Mouse (Mus musculus): ENCODE measurements around the gene Pxk. TPM values are rescaled to one million over a fixed set of nuclear protein-coding genes. Genes with fewer than 3 reads are reported as not detected.

Pxk gene
- polyA plus RNA-seq (2014; fragmentation: Nextera tagmentation; extraction: Ambion mirVana) = 33.9 and 39.4 TPM in 2 replicates

- Histone ChIP-seq H3K36me3 (ENCODE audit: control insufficient read depth, insufficient read depth, low read length) (no peaks in the 10 kb centered on the region), H3K4me1 (replicated peaks; ENCODE audit: control insufficient read depth, insufficient read depth, low read length) (peaks cover 24% of the 10 kb centered on the region), H3K4me2 (ENCODE audit: low read length) (peak within 1 kb of the TSS; percentile 74), H3K9ac (ENCODE audit: low read length) (peak within 1 kb of the TSS; percentile 62), H3K27me3 (replicated peaks; ENCODE audit: control insufficient read depth, insufficient read depth, low read length) (no peaks in the 10 kb centered on the region), H3K4me3 (ENCODE audit: low read depth, low read length) (peak within 1 kb of the TSS; percentile 84), H3K27ac (ENCODE audit: low read depth) (no peak within 1 kb of the TSS), H3K9me3 (ENCODE audit: control insufficient read depth, low read length) (no peaks in the 10 kb centered on the region)
- ATAC-seq (replicated peaks; ENCODE audit: low FRiP score, low TSS enrichment, low read depth) (peak; percentile 91), DNase-seq (ENCODE audit: low spot score) (peak; percentile 92)
- WGBS = under 1% methylated on average over 78 of the region's 89 CpGs
Observed at GRCm38 (mm10) chr14:8097978-8098686, at the start of gene Pxk. Gene Pxk (plus strand): TSS chr14:8098211.

- WGBS = 88% methylated on average over 10 of the region's 10 CpGs
- H3K27ac ChIP-seq (ENCODE audit: low read depth) = no peak overlapping the region
- no peak overlapping the region for H3K4me2 ChIP-seq (ENCODE audit: low read length)
- no peaks in the 10 kb centered on the region for H3K9me3 ChIP-seq (ENCODE audit: control insufficient read depth, low read length)
- no peak overlapping the region for H3K9ac ChIP-seq (ENCODE audit: low read length)
- no peak overlapping the region for H3K4me3 ChIP-seq (ENCODE audit: low read depth, low read length)
- no peaks in the 10 kb centered on the region for H3K27me3 ChIP-seq (replicated peaks; ENCODE audit: control insufficient read depth, insufficient read depth, low read length)
- DNase-seq (ENCODE audit: low spot score) (no peak), ATAC-seq (replicated peaks; ENCODE audit: low FRiP score, low TSS enrichment, low read depth) (no peak)
- H3K36me3 ChIP-seq (ENCODE audit: control insufficient read depth, insufficient read depth, low read length) = peaks cover 17% of the 10 kb centered on the region
- H3K4me1 ChIP-seq (replicated peaks; ENCODE audit: control insufficient read depth, insufficient read depth, low read length) = no peaks in the 10 kb centered on the region
Observed at GRCm38 (mm10) chr14:8049334-8049733, 48.7 kb upstream of the Pxk start.

GRCm38 (mm10) chr14:8051869-8052268 is 46.1 kb upstream of the Pxk start:
- H3K4me2 ChIP-seq (ENCODE audit: low read length) = no peak overlapping the region
- peaks cover 13% of the 10 kb centered on the region for H3K36me3 ChIP-seq (ENCODE audit: control insufficient read depth, insufficient read depth, low read length)
- no peaks in the 10 kb centered on the region for H3K27me3 ChIP-seq (replicated peaks; ENCODE audit: control insufficient read depth, insufficient read depth, low read length)
- H3K9ac ChIP-seq (ENCODE audit: low read length) = no peak overlapping the region
- 94% methylated on average over 2 of the region's 2 CpGs for WGBS
- H3K9me3 ChIP-seq (ENCODE audit: control insufficient read depth, low read length) = no peaks in the 10 kb centered on the region
- H3K4me1 ChIP-seq (replicated peaks; ENCODE audit: control insufficient read depth, insufficient read depth, low read length) = no peaks in the 10 kb centered on the region
- H3K27ac ChIP-seq (ENCODE audit: low read depth) = no peak overlapping the region
- no peak overlapping the region for H3K4me3 ChIP-seq (ENCODE audit: low read depth, low read length)
- DNase-seq (ENCODE audit: low spot score) (no peak), ATAC-seq (replicated peaks; ENCODE audit: low FRiP score, low TSS enrichment, low read depth) (no peak)

- Histone ChIP-seq H3K36me3 (ENCODE audit: control insufficient read depth, insufficient read depth, low read length) (peaks cover 9% of the 10 kb centered on the region), H3K9ac (ENCODE audit: low read length) (no peak overlapping the region), H3K4me2 (ENCODE audit: low read length) (no peak overlapping the region), H3K4me1 (replicated peaks; ENCODE audit: control insufficient read depth, insufficient read depth, low read length) (no peaks in the 10 kb centered on the region), H3K27ac (ENCODE audit: low read depth) (no peak overlapping the region), H3K27me3 (replicated peaks; ENCODE audit: control insufficient read depth, insufficient read depth, low read length) (no peaks in the 10 kb centered on the region), H3K4me3 (ENCODE audit: low read depth, low read length) (no peak overlapping the region), H3K9me3 (ENCODE audit: control insufficient read depth, low read length) (no peaks in the 10 kb centered on the region)
- DNase-seq (ENCODE audit: low spot score) (no peak), ATAC-seq (replicated peaks; ENCODE audit: low FRiP score, low TSS enrichment, low read depth) (no peak)
- WGBS = 96% methylated on average over 7 of the region's 7 CpGs
Observed at GRCm38 (mm10) chr14:8052661-8053060, 45.4 kb upstream of the Pxk start.

- Histone ChIP-seq H3K9me3 (ENCODE audit: control insufficient read depth, low read length) (no peaks in the 10 kb centered on the region), H3K27ac (ENCODE audit: low read depth) (no peak overlapping the region), H3K4me1 (replicated peaks; ENCODE audit: control insufficient read depth, insufficient read depth, low read length) (no peaks in the 10 kb centered on the region), H3K36me3 (ENCODE audit: control insufficient read depth, insufficient read depth, low read length) (peaks cover 9% of the 10 kb centered on the region), H3K9ac (ENCODE audit: low read length) (no peak overlapping the region), H3K4me2 (ENCODE audit: low read length) (no peak overlapping the region), H3K27me3 (replicated peaks; ENCODE audit: control insufficient read depth, insufficient read depth, low read length) (no peaks in the 10 kb centered on the region), H3K4me3 (ENCODE audit: low read depth, low read length) (no peak overlapping the region)
- ATAC-seq (replicated peaks; ENCODE audit: low FRiP score, low TSS enrichment, low read depth) (peak; percentile 60; the same call in 1 of the 2 replicates), DNase-seq (ENCODE audit: low spot score) (no peak)
- WGBS = 39% methylated on average over 17 of the region's 17 CpGs
Observed at GRCm38 (mm10) chr14:8054310-8055102, 43.5 kb upstream of the Pxk start.

GRCm38 (mm10) chr14:8056076-8056475 is 41.9 kb upstream of the Pxk start:
- ATAC-seq (replicated peaks; ENCODE audit: low FRiP score, low TSS enrichment, low read depth) = no peak
- no peak for DNase-seq (ENCODE audit: low spot score)
- Histone ChIP-seq H3K36me3 (ENCODE audit: control insufficient read depth, insufficient read depth, low read length) (no peaks in the 10 kb centered on the region), H3K27me3 (replicated peaks; ENCODE audit: control insufficient read depth, insufficient read depth, low read length) (no peaks in the 10 kb centered on the region), H3K4me2 (ENCODE audit: low read length) (no peak overlapping the region), H3K4me1 (replicated peaks; ENCODE audit: control insufficient read depth, insufficient read depth, low read length) (no peaks in the 10 kb centered on the region), H3K27ac (ENCODE audit: low read depth) (no peak overlapping the region), H3K4me3 (ENCODE audit: low read depth, low read length) (no peak overlapping the region), H3K9ac (ENCODE audit: low read length) (no peak overlapping the region), H3K9me3 (ENCODE audit: control insufficient read depth, low read length) (no peaks in the 10 kb centered on the region)
- WGBS = 89% methylated on average over 5 of the region's 5 CpGs

- Histone ChIP-seq H3K4me2 (ENCODE audit: low read length) (no peak overlapping the region), H3K36me3 (ENCODE audit: control insufficient read depth, insufficient read depth, low read length) (no peaks in the 10 kb centered on the region), H3K4me1 (replicated peaks; ENCODE audit: control insufficient read depth, insufficient read depth, low read length) (peaks cover 6% of the 10 kb centered on the region; the same call in 1 of the 2 replicates), H3K9ac (ENCODE audit: low read length) (no peak overlapping the region), H3K27ac (ENCODE audit: low read depth) (no peak overlapping the region), H3K4me3 (ENCODE audit: low read depth, low read length) (no peak overlapping the region), H3K9me3 (ENCODE audit: control insufficient read depth, low read length) (no peaks in the 10 kb centered on the region), H3K27me3 (replicated peaks; ENCODE audit: control insufficient read depth, insufficient read depth, low read length) (no peaks in the 10 kb centered on the region)
- 92% methylated on average over 7 of the region's 7 CpGs for WGBS
- DNase-seq (ENCODE audit: low spot score) (no peak), ATAC-seq (replicated peaks; ENCODE audit: low FRiP score, low TSS enrichment, low read depth) (no peak)
Observed at GRCm38 (mm10) chr14:8059938-8060337, 38.1 kb upstream of the Pxk start.

- 28% methylated on average over 3 of the region's 3 CpGs for WGBS
- no peaks in the 10 kb centered on the region for H3K36me3 ChIP-seq (ENCODE audit: control insufficient read depth, insufficient read depth, low read length)
- no peak overlapping the region for H3K4me2 ChIP-seq (ENCODE audit: low read length)
- H3K27me3 ChIP-seq (replicated peaks; ENCODE audit: control insufficient read depth, insufficient read depth, low read length) = no peaks in the 10 kb centered on the region
- no peak overlapping the region for H3K4me3 ChIP-seq (ENCODE audit: low read depth, low read length)
- H3K9ac ChIP-seq (ENCODE audit: low read length) = no peak overlapping the region
- no peak for DNase-seq (ENCODE audit: low spot score)
- peaks cover 6% of the 10 kb centered on the region; the same call in 1 of the 2 replicates for H3K4me1 ChIP-seq (replicated peaks; ENCODE audit: control insufficient read depth, insufficient read depth, low read length)
- no peak overlapping the region for H3K27ac ChIP-seq (ENCODE audit: low read depth)
- H3K9me3 ChIP-seq (ENCODE audit: control insufficient read depth, low read length) = no peaks in the 10 kb centered on the region
- ATAC-seq (replicated peaks; ENCODE audit: low FRiP score, low TSS enrichment, low read depth) = no peak
Observed at GRCm38 (mm10) chr14:8062076-8062475, 35.9 kb upstream of the Pxk start.
